Mouse (Mus musculus) embryonic stem cell, embryonic (primary cell): Measurements from ENCODE around the gene Gm21970.

ENCODE experiments used
- CTCF ChIA-PET, 4 experiments: fragments of 300-600 bp in 2 of 4; fragments of 350-600 bp in 2 of 4; sonication (Branson Sonifier 250); formaldehyde crosslinking; loops; one replicate each; lab custom pipeline; 2022; ENCODE audit warnings: inconsistent platforms in 2 of 4; lab: Charles Lee
- POLR2A ChIA-PET, 4 experiments: fragments of 300-600 bp in 2 of 4; fragments of 350-600 bp in 2 of 4; sonication (Branson Sonifier 250); formaldehyde crosslinking; loops; one replicate each; lab custom pipeline; 2022; ENCODE audit warnings: antibody characterized with exemption in 4 of 4, inconsistent platforms in 1 of 4; lab: Charles Lee

Gm21970 gene

DNA sequence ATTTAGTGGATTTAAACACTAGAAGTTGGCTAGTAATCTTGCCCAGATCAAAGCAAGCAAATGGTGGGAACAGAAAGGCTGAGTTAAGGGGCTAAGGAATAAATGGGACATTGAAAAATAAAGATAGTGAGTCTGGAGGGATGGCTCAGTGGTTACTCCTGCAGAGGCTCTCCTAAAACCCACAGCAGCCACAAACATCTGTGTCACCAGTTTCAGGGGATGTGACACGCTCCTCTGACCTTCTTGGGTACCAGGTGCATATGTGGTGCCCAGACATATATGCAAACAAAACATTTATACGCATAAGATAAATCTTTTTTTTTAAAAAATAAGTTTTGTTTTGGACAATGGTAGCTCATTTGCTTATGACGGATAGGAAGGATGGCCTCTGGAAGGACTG lies 67.9 kb downstream of the Gm21970 start:
- POLR2A ChIA-PET = interaction anchor here in 1 of 4 experiments (0.6 to 1.7 kb wide), 2 partner anchors 37 to 251 kb away, joined by 4 read pairs; no protein-coding TSS in a partner anchor
- CTCF ChIA-PET = interaction anchor here in 2 of 4 experiments (0.6 to 2.5 kb wide), 3 partner anchors 101 to 483 kb away, joined by 3 to 6 read pairs (median 3); no protein-coding TSS in a partner anchor

DNA sequence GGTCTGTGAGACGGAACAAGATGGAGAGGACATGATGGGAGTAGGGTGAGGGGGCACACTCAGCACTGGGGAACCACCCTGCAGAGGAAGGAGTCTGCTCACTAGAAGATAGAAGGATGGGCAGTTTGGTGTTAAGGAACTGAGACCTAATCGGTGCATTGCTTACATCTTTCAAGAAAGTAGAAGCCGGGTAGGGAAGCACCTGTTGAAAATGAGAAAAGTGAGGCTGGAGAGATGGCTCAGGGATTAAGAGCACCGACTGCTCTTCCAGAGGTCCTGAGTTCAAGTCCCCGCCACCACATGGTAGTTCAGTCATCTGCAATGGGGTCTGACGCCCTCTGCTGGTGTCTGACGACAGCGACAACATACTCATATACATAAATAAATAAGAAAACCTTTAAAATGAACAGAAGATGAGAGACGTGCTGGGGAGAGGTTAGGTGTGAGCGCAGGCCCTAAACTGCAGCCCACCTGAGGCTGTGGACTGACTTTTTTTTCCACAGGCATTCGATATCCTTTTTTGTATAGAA lies 68.4 kb downstream of the Gm21970 start:
- ChIA-PET CTCF (interaction anchor here in 3 of 4 experiments (0.9 to 2.5 kb wide), 3 partner anchors 9 to 101 kb away, joined by 3 to 6 read pairs (median 3); no protein-coding TSS in a partner anchor), POLR2A (interaction anchor here in 1 of 4 experiments (1.0 to 1.7 kb wide), 2 partner anchors 16 to 36 kb away, joined by 3 to 4 read pairs; no protein-coding TSS in a partner anchor)

DNA sequence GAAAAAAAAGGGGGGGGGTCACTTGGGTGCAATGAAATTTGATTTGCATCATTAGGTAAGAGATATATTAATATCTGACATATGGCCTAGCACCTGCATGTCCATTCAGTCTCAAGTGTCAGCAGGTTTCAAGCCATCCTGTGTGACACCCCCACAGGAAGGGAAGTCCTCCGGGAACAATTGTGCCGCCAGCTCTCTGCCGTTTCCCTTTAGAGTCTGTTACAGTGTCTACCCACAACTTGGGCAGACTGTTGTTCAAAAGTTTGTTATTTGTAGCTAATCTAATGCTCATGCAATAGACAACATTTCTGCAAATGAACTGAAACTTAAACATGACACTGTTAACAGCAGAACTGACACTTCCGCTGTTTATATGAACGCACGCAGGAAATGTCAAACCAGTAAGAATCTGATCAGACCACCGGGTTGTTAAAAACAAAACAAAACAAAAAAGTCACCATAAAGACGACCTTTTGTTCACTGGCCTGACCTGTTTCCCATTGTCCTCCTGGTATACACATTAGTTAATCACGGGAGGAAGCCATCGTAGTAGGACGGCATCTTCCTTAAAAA lies 69.6 kb downstream of the Gm21970 start:
- POLR2A ChIA-PET = interaction anchor here in 1 of 4 experiments (1.0 kb wide), 1 partner anchor 15 kb away, joined by 3 read pairs; no protein-coding TSS in a partner anchor

DNA sequence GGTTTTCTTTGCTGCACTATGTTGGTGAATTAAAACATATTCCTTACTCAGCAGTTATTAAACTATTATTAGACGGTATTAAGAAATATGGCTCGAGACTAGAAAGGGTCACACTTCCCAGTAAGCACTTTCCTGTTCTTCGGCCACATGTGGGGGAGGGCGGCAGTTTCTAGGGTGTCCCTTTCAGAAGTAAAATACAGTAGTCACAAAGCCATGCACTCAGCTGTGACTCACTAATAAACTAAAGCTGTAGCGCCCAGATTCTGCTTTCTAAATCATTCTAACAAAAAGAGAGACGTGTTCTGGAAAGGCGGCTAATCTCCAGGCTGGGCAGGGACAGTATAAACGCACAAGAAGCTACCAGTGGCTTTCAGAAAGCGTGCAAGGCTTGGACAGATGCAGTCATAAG lies 70.3 kb downstream of the Gm21970 start:
- ChIA-PET CTCF (interaction anchor here in 1 of 4 experiments (0.6 kb wide), 1 partner anchor 624 kb away, joined by 3 read pairs; no protein-coding TSS in a partner anchor), POLR2A (no interaction called here)

More for the DNA sequence above, 69.6 kb downstream of the Gm21970 start:
- CTCF ChIA-PET = no interaction called here

DNA sequence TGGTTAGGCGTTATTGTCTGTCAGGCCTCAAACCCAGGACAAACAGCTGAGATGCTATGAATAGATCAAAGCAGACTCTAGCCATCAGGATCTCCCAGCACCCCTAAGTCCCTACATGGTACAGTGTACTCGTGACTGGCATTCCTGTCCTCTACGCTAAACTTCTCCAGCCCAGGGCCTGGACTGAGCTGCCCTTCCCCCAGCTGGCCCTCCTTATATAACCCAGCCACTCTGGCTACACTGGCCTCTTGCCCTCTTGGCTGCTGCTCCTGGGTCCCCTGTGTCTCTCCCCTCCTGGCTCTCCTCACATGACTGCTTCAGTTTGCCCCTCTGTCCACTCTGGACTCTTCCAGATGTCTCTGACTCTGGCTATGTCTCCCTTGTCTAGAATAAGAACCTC lies 71.1 kb downstream of the Gm21970 start:
- POLR2A ChIA-PET = interaction anchor here in 1 of 4 experiments (3.9 kb wide), 1 partner anchor 22 kb away, joined by 19 read pairs; the partner anchor contains the start of gene Ifnar1

DNA sequence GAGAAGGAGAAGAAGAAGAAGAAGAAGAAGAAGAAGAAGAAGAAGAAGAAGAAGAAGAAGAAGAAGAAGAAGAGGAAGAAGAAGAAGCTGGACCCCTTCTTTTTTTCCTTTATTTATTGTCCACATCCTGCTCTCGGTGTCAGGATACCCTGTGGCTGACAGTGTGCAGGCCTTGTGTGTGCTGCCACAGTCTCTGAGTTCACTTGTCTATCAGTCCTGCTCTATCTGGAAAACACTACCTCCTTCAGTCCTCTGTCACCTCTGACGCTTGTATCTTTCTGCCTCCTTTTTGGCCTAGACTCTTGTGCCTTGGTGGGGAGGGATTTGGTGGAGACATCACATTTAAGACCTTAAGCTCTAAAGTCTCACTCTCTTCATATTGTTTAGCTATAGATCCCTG lies 71.9 kb downstream of the Gm21970 start:
- POLR2A ChIA-PET = interaction anchor here in 2 of 4 experiments (1.3 to 4.1 kb wide), 4 partner anchors 21 to 225 kb away, joined by 3 to 63 read pairs (median 12); partner anchors contain the start of genes Ifnar1 (in 2 of the 2) and Donson (in 1 of the 2)
- CTCF ChIA-PET = interaction anchor here in 2 of 4 experiments (1.2 to 1.5 kb wide), 3 partner anchors 17 to 111 kb away, joined by 3 to 5 read pairs (median 4); no protein-coding TSS in a partner anchor

More for the DNA sequence above, 71.1 kb downstream of the Gm21970 start:
- CTCF ChIA-PET = interaction anchor here in 2 of 4 experiments (0.5 to 1.5 kb wide), 2 partner anchors 45 to 110 kb away, joined by 3 to 4 read pairs; no protein-coding TSS in a partner anchor

DNA sequence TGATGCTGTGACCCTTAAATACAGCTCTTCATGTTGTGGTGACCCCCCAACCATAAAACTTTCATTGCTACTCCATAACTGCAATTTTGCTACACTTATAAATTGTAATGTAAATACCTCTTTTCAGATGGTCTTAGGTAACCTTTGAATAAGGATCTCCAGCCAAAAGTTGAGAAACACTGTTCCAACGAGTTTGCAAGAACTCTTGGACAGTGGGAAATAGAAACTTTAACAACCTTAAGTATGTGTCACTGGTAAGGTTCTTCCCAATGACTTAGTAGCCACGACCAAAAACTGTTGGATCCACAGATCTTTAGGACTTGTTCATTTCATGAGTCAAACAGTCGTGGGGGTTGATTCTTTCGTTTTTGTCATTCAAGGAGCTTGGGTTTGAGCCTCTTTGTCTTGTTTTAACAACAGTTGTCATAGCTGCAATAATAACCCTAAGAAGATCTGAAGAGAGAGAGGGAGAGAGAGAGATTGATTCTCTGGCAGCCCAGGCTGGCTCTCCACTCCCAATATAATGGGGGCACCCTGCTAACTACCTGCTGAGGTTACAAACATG lies 72.4 kb downstream of the Gm21970 start:
- CTCF ChIA-PET = interaction anchor here in 2 of 4 experiments (1.2 to 1.5 kb wide), 3 partner anchors 17 to 112 kb away, joined by 3 to 5 read pairs (median 4); no protein-coding TSS in a partner anchor

DNA sequence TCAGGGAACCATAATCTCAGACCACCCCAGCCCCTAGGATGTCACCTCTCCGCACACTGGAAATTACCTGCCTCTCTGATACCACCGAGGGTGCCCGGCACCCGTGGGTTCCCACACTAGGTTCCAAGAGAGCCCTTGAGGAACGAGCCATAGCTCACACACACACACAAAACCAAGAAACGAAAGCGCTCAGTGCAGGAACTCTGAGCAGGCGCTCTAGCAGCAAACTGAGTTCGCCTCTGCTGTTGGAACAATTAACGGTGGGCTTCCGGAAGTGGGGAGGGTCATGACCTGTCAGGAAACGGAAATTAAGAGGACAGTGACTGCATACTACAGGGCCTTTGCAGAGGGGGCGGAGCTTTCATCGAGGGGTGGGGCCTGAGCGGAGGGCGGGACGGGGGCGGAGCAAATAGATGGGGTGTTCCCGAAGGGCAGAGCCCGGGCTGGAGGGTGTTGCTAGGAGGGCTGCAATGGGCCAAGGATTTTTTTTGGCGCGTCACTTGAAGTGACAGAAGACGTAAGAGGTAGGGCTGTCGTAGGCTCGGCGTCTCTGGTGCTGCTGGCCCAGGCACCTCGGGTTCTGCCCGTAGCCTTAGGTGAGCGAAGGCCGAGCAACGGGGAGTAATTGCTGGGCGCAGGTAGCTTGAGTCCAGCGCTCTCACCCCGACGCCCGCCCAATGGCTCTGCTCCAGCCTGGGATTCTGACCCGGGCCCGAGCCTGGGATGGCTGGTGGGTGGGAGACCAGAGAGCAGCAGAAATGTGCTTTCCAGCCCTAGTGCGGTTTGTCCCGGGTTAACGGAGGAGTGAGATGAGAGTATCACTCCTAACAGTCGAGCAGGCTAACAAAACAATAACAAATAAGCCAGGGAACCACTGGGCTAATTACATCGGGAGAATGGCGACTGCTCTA lies 73.3 kb downstream of the Gm21970 start:
- CTCF ChIA-PET = interaction anchor here (0.5 to 1.3 kb wide), 14 partner anchors 11 to 1159 kb away, joined by 3 to 6 read pairs (median 4); partner anchors contain the start of genes Eva1c (in 1 of the 4) and Ifnar1 (in 1 of the 4)
- POLR2A ChIA-PET = interaction anchor here (0.6 to 4.1 kb wide), 36 partner anchors 10 to 751 kb away, joined by 3 to 63 read pairs (median 3); partner anchors contain the start of genes Ifnar1 (in 4 of the 4), Donson (in 1 of the 4), Gart (in 1 of the 4) and Son (in 1 of the 4)

More for the DNA sequence above, 72.4 kb downstream of the Gm21970 start:
- POLR2A ChIA-PET = interaction anchor here in 3 of 4 experiments (1.0 to 4.1 kb wide), 12 partner anchors 11 to 225 kb away, joined by 3 to 63 read pairs (median 8); partner anchors contain the start of genes Ifnar1 (in 3 of the 3) and Donson (in 1 of the 3)

DNA sequence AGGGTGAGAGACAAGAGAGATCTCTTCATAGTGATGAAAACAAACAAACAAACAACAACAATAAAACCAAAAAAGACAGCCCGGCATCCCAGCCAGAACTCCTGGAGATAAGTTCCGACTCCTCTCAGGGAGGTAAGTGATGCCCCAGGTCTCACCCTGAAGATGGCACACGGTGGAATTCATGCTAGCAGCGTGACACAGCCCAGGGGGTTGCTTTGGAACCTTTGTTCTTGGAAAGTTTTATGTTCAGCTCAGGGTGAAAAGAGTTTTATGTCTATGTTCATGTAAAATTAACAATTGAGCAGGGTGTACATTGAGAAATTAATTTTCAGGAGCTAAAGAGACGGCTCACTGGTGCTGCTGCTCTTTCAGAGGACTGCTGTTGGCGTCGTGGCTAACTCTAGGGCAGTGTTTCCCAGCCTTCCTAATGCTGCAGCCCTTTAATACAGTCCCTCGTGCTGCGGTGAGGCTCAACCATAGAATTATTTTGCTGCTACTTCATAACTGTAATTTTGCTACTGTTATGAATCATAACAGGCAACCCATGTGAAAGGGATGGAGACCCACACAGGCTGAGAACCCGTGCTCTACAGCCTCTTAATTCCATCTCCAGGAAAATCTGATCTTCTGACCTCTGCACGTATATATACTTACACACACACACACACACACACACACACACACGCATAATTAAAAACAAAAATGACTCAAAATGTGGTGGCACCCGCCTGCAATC lies 74.2 kb downstream of the Gm21970 start:
- CTCF ChIA-PET = interaction anchor here in 2 of 4 experiments (0.5 to 1.3 kb wide), 2 partner anchors 19 to 31 kb away, joined by 3 to 4 read pairs; partner anchors contain the start of gene Ifnar1 (in 1 of the 2)
- POLR2A ChIA-PET = interaction anchor here in 3 of 4 experiments (0.8 to 4.1 kb wide), 11 partner anchors 9 to 239 kb away, joined by 3 to 63 read pairs (median 9); partner anchors contain the start of genes Ifnar1 (in 3 of the 3), Gart (in 1 of the 3) and Son (in 1 of the 3)

DNA sequence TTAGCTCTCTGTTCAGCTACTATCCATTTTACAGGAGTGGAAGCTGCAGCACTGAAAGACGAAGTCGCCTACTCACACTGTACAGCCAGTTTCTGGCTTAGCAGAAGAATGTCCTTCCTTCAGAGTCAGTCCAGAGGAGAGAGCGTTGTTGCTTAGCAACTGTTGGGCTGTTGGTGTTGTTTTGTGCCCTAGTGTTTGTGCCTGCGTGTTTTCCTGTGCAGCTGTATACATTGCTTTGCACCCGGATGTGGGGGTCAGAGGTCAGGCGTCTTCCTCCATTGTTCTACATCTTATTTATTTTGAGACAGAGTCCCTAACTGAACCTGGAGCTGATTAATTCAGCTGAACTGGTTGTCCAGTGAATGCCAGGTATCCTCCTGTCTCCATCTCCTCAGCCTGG lies 75.0 kb downstream of the Gm21970 start:
- CTCF ChIA-PET = no interaction called here
- POLR2A ChIA-PET = interaction anchor here in 2 of 4 experiments (0.6 to 4.1 kb wide), 4 partner anchors 10 to 182 kb away, joined by 3 to 63 read pairs (median 6); partner anchors contain the start of gene Ifnar1 (in 1 of the 2)
